Mouse (Mus musculus) hindbrain, embryonic 13.5 days (tissue): ENCODE results near the gene Kcnj12. TPM values are rescaled to one million over a fixed set of nuclear protein-coding genes. Genes with fewer than 3 reads are reported as not detected.
A peak's percentile ranks its signal among the peaks of the same experiment; 100 is the strongest.

ENCODE experiments used
- ATAC-seq: fragments of 200-750 bp; cut with Nextera tagmentation; 2 replicates; pipeline ENCODE4 v1.8.0; 2017; ENCODE audit warnings: moderate TSS enrichment; ENCODE audit not compliant: low FRiP score
- H3K27ac ChIP-seq: fragments of 300-500 bp; sonication (generic); 2 replicates; pipeline ENCODE4 v1.5.1; 2015; ENCODE audit warnings: inconsistent platforms, mild to moderate bottlenecking, moderate library complexity
- H3K27me3 ChIP-seq: fragments of 300-500 bp; sonication (generic); 2 replicates; pipeline ENCODE4 v1.6.1; 2015; ENCODE audit warnings: mild to moderate bottlenecking, inconsistent platforms
- H3K36me3 ChIP-seq: fragments of 300-500 bp; sonication (generic); 2 replicates; pipeline ENCODE4 v1.6.1; 2015; ENCODE audit warnings: mild to moderate bottlenecking, inconsistent platforms
- H3K4me1 ChIP-seq: fragments of 300-500 bp; sonication (generic); replicated peaks from 2 replicates; pipeline ENCODE4 v1.6.1; 2015; ENCODE audit warnings: inconsistent platforms
- H3K4me2 ChIP-seq: fragments of 300-500 bp; sonication (generic); 2 replicates; pipeline ENCODE4 v1.6.1; 2015; ENCODE audit warnings: inconsistent platforms, mild to moderate bottlenecking, moderate library complexity
- H3K4me3 ChIP-seq: fragments of 300-500 bp; sonication (generic); 2 replicates; pipeline ENCODE4 v1.5.1; 2015; ENCODE audit warnings: mild to moderate bottlenecking, inconsistent platforms
- H3K9ac ChIP-seq: fragments of 300-500 bp; sonication (generic); 2 replicates; pipeline ENCODE4 v1.6.1; 2015; ENCODE audit warnings: mild to moderate bottlenecking, inconsistent platforms
- H3K9me3 ChIP-seq: fragments of 300-500 bp; sonication (generic); 2 replicates; pipeline ENCODE4 v1.6.1; 2016; ENCODE audit warnings: inconsistent platforms
- WGBS: fragments of 180-500 bp; shearing (Covaris S2); methylation state at CpG from one replicate; pipeline ENCODE4 v1.1.7; 2015; 5-methylcytosine and 5-hydroxymethylcytosine counted together
- polyA plus RNA-seq: library from polyadenylated mRNA; unstranded; fragments of >200 nt; fragmentation: Nextera tagmentation; extraction: Ambion mirVana; gene quantifications from 2 replicates; pipeline ENCODE4 v1.2.1, GENCODE M21; 2015

Kcnj12 gene
- polyA plus RNA-seq, 1 experiment from 2014 or later, result 3.8 TPM

DNA sequence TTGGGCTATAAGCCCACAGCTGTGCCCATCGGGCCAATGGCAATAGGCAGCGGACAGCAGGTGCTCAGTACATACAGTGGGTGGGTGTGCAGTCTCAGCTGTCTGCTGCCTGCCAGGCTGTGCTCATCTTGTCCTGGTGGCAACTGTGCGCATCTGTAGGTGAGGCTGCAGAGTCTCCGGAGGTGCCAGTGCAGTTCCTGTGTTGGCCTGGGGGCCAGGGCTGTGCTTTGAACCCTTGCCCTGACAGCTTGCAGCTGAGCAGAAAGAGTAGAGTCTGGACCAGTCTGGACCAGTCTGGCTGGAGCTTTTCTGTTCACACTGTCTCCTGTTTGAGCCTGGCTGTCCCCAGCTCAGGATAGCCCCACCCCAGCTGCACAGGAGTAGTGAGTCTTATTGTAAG, 4.8 kb downstream of the Kcnj12 start:
- no peak overlapping the region for H3K9ac ChIP-seq
- H3K4me2 ChIP-seq, result no peak overlapping the region
- no peaks in the 10 kb centered on the region for H3K36me3 ChIP-seq
- no peak overlapping the region for H3K4me3 ChIP-seq
- peaks cover 65% of the 10 kb centered on the region for H3K4me1 ChIP-seq
- H3K9me3 ChIP-seq, result no peaks in the 10 kb centered on the region
- 64% methylated on average over 4 of the region's 4 CpGs for WGBS
- peaks cover 42% of the 10 kb centered on the region for H3K27me3 ChIP-seq
- H3K27ac ChIP-seq, result peak overlapping the region; percentile 44; the same call in 1 of the 2 replicates
- ATAC-seq, result peak; percentile 23; the same call in 1 of the 2 replicates

GRCm38 (mm10) chr11:61028211-61028950, 6.0 kb downstream of the Kcnj12 start:
- Histone ChIP-seq H3K9me3 (no peaks in the 10 kb centered on the region), H3K4me1 (peaks cover 52% of the 10 kb centered on the region), H3K27ac (no peak overlapping the region), H3K36me3 (no peaks in the 10 kb centered on the region), H3K27me3 (peaks cover 29% of the 10 kb centered on the region), H3K4me3 (no peak overlapping the region), H3K4me2 (no peak overlapping the region), H3K9ac (no peak overlapping the region)
- no peak for ATAC-seq
- WGBS, result 47% methylated on average over 11 of the region's 11 CpGs

- H3K4me3 ChIP-seq, result no peak overlapping the region
- peaks cover 44% of the 10 kb centered on the region for H3K4me1 ChIP-seq
- H3K27ac ChIP-seq, result no peak overlapping the region
- peaks cover 21% of the 10 kb centered on the region for H3K27me3 ChIP-seq
- no peak for ATAC-seq
- no peak overlapping the region for H3K9ac ChIP-seq
- H3K9me3 ChIP-seq, result no peaks in the 10 kb centered on the region
- no peaks in the 10 kb centered on the region for H3K36me3 ChIP-seq
- H3K4me2 ChIP-seq, result no peak overlapping the region
- 59% methylated on average over 4 of the region's 4 CpGs for WGBS
Observed at GRCm38 (mm10) chr11:61029116-61029740, 6.9 kb downstream of the Kcnj12 start.

GRCm38 (mm10) chr11:61029864-61030595, 7.7 kb downstream of the Kcnj12 start:
- H3K36me3 ChIP-seq, result no peaks in the 10 kb centered on the region
- H3K4me2 ChIP-seq, result no peak overlapping the region
- H3K9ac ChIP-seq, result no peak overlapping the region
- no peak overlapping the region for H3K27ac ChIP-seq
- WGBS, result 94% methylated on average over 7 of the region's 7 CpGs
- ATAC-seq, result no peak
- no peak overlapping the region for H3K4me3 ChIP-seq
- peaks cover 36% of the 10 kb centered on the region for H3K4me1 ChIP-seq
- H3K9me3 ChIP-seq, result no peaks in the 10 kb centered on the region
- peaks cover 13% of the 10 kb centered on the region for H3K27me3 ChIP-seq

GRCm38 (mm10) chr11:61031137-61031536, 8.8 kb downstream of the Kcnj12 start:
- Histone ChIP-seq H3K4me3 (no peak overlapping the region), H3K27me3 (peaks cover 3% of the 10 kb centered on the region; the same call in 1 of the 2 replicates), H3K27ac (no peak overlapping the region), H3K9ac (no peak overlapping the region), H3K4me2 (no peak overlapping the region), H3K36me3 (no peaks in the 10 kb centered on the region), H3K4me1 (peaks cover 25% of the 10 kb centered on the region), H3K9me3 (no peaks in the 10 kb centered on the region)
- 95% methylated on average over 7 of the region's 7 CpGs for WGBS
- no peak for ATAC-seq

- no peak for ATAC-seq
- Histone ChIP-seq H3K4me1 (peaks cover 20% of the 10 kb centered on the region), H3K27ac (no peak overlapping the region), H3K4me3 (no peak overlapping the region), H3K4me2 (no peak overlapping the region), H3K9ac (no peak overlapping the region), H3K36me3 (no peaks in the 10 kb centered on the region), H3K9me3 (no peaks in the 10 kb centered on the region), H3K27me3 (no peaks in the 10 kb centered on the region)
- WGBS, result 82% methylated on average over 5 of the region's 5 CpGs
Observed at GRCm38 (mm10) chr11:61031658-61032445, 9.5 kb downstream of the Kcnj12 start.

DNA sequence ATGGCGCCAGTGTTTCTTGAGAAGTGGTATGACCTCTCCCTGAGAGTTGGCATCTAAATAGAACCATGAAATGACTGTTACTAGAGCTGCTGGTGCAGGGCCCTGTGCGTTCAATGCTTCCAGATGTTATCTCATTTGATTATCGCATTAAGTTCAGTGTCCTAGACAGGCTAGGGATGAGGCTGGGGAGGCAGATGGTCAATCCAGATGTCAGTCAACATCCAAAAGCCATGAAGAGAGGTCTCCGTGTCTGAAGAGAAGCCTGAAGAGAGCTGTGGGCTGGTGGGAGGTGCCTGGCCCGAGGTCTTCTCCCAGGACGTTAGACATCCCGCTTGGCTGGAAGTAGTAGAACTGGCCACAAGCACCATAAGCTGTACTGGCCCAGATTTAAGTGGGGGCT, 10.1 kb downstream of the Kcnj12 start:
- H3K9ac ChIP-seq, result no peak overlapping the region
- ATAC-seq, result no peak
- no peak overlapping the region for H3K4me3 ChIP-seq

DNA sequence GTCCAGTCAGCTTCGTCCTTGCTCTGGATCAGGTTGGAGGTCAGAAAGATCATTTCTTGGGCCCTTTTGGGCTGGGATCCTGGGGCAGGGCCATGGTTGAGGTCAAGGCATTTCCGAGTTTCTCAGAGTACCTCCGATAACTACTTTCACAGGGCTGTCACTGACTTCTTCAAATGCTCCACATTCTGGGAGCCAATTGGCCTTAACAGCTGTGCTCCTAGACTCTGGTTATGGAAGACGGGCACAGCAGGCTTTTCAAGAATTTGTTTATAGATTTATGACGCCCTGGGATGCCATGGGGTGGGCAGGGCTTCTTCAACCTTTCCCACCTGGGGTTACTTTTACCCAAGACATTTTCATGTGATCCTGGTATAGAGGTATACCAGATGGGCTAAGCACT, 10.8 kb downstream of the Kcnj12 start:
- no peak overlapping the region for H3K27ac ChIP-seq
- peaks cover 9% of the 10 kb centered on the region for H3K4me1 ChIP-seq
- no peak overlapping the region for H3K9ac ChIP-seq
- no peaks in the 10 kb centered on the region for H3K36me3 ChIP-seq
- ATAC-seq, result no peak
- H3K4me2 ChIP-seq, result no peak overlapping the region
- H3K9me3 ChIP-seq, result no peaks in the 10 kb centered on the region
- no peak overlapping the region for H3K4me3 ChIP-seq
- no peaks in the 10 kb centered on the region for H3K27me3 ChIP-seq
- WGBS, result 74% methylated on average over 5 of the region's 5 CpGs

More for the DNA sequence above, 10.1 kb downstream of the Kcnj12 start:
- H3K9me3 ChIP-seq, result no peaks in the 10 kb centered on the region
- H3K36me3 ChIP-seq, result no peaks in the 10 kb centered on the region
- no peaks in the 10 kb centered on the region for H3K27me3 ChIP-seq
- no peak overlapping the region for H3K27ac ChIP-seq
- H3K4me2 ChIP-seq, result no peak overlapping the region
- 89% methylated on average over 7 of the region's 7 CpGs for WGBS
- H3K4me1 ChIP-seq, result peaks cover 13% of the 10 kb centered on the region

- no peak for ATAC-seq
- Histone ChIP-seq H3K36me3 (no peaks in the 10 kb centered on the region), H3K4me3 (no peak overlapping the region), H3K27me3 (no peaks in the 10 kb centered on the region), H3K9ac (no peak overlapping the region), H3K4me2 (no peak overlapping the region), H3K27ac (no peak overlapping the region), H3K9me3 (no peaks in the 10 kb centered on the region), H3K4me1 (peaks cover 6% of the 10 kb centered on the region)
- WGBS, result 95% methylated on average over 9 of the region's 9 CpGs
Observed at GRCm38 (mm10) chr11:61036639-61037038, 14.3 kb downstream of the Kcnj12 start.

- peaks cover 22% of the 10 kb centered on the region for H3K4me1 ChIP-seq
- H3K36me3 ChIP-seq, result no peaks in the 10 kb centered on the region
- H3K9me3 ChIP-seq, result no peaks in the 10 kb centered on the region
- H3K27ac ChIP-seq, result no peak overlapping the region
- H3K9ac ChIP-seq, result no peak overlapping the region
- WGBS, result 75% methylated on average over 9 of the region's 9 CpGs
- ATAC-seq, result peak; percentile 49; the same call in 1 of the 2 replicates
- H3K4me3 ChIP-seq, result no peak overlapping the region
- no peaks in the 10 kb centered on the region for H3K27me3 ChIP-seq
- H3K4me2 ChIP-seq, result no peak overlapping the region
Observed at GRCm38 (mm10) chr11:61038277-61038782, 16.0 kb downstream of the Kcnj12 start.

DNA sequence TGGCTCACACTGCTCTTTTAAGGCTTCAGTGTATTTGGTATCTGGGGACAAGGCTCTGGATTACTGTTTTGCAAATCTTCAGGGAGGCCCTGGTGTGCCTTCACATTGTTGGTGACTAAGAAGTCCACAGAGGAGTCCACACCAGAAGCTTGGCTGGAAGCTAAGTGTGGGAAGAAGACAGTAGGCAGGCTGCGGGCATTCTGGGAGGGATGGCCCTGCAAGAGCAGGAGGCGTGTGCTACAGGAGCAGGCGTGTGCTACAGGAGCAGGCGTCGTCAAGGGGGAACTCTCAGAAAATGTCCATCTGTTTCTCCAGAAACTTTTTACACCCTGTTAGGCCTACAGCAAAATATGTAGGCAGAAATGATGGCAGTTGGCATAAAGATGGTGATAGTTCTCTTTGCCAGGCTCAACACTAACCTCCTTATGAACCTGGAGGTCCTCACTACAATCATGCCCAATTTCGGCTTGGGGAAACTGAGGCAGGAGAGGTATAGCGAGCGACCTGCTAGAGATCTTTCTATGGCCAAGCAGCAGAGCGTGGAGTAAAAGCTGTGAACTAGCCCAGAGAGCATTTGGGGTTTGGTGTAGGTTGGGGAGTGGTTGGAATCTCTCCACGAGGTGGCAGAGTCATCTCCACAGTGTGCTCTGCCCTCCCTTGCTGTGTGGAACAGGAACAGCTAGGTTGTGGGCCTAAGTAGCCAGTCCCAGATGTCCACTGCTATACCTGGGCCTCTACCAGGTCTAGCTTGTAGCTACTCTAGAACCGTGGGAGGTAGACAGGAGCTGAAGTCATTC, 18.7 kb downstream of the Kcnj12 start:
- no peaks in the 10 kb centered on the region for H3K9me3 ChIP-seq
- peaks cover 29% of the 10 kb centered on the region for H3K4me1 ChIP-seq
- no peak overlapping the region for H3K4me3 ChIP-seq
- H3K4me2 ChIP-seq, result no peak overlapping the region
- H3K27ac ChIP-seq, result no peak overlapping the region
- no peak for ATAC-seq
- WGBS, result 87% methylated on average over 11 of the region's 11 CpGs
- H3K36me3 ChIP-seq, result no peaks in the 10 kb centered on the region
- H3K9ac ChIP-seq, result no peak overlapping the region
- H3K27me3 ChIP-seq, result no peaks in the 10 kb centered on the region
